Mouse (Mus musculus) left cerebral cortex, postnatal 36 days (tissue): ENCODE results near the gene Med23. TPM values are rescaled to one million over a fixed set of nuclear protein-coding genes. Genes with fewer than 3 reads are reported as not detected.
A peak's percentile ranks its signal among the peaks of the same experiment; 100 is the strongest.

Source experiments
- DNase-seq, 2 experiments: peaks; one replicate each; pipeline ENCODE4 v3.0.0; 2021 to 2022; ENCODE audit warnings: low spot score in 2 of 2, mixed read lengths in 1 of 2
- intact Hi-C: fragments of 180-260 bp; cut with DNase I; formaldehyde crosslinking; loops from one replicate; pipeline ENCODE4 v1.15.1; 2025
- total RNA-seq, 2 experiments: library from RNA; stranded (reverse); gene quantifications; 2 replicates each; pipeline ENCODE4 v1.2.3; 2021

Gene Med23
- total RNA-seq, 2 experiments from 2014 or later: 29.9 to 36.8 TPM

GRCm38 (mm10) chr10:24863146-24863545, 6.6 kb upstream of the Med23 start:
- intact Hi-C loops: no loop called here
- DNase-seq: no peak

- intact Hi-C loops: no loop called here
- no peak for DNase-seq
These were observed 5.4 kb upstream of the Med23 start for GRCm38 (mm10) chr10:24864434-24864833.

GRCm38 (mm10) chr10:24873624-24874023, 3.8 kb downstream of the Med23 start:
- intact Hi-C loops: loop anchor here (5.0 kb wide), 1 partner anchor 34 kb away; no protein-coding TSS in a partner anchor

GRCm38 (mm10) chr10:24886008-24886407, 16.2 kb downstream of the Med23 start:
- intact Hi-C loops: no loop called here
- DNase-seq: no peak

More at GRCm38 (mm10) chr10:24873624-24874023, 3.8 kb downstream of the Med23 start:
- no peak for DNase-seq

DNA sequence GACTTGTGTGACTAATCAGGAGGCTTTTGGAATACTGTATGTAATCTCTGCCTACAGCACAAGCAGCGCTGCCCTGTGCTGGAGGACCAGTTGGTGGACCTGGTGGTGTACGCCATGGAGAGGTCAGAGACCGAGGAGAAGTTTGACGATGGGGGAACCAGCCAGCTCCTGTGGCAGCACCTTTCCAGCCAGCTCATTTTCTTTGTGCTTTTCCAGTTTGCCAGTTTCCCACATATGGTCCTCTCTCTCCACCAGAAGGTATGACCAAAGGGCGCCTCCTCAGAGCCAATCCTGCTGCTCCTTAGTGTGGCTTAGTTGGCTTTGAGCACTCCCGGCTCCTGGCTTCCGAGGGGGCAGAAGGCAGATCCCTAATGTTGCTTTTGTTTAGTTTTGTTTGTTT, 18.6 kb downstream of the Med23 start:
- no peak for DNase-seq
- intact Hi-C loops: no loop called here

- DNase-seq: peak; percentile 32 to 39
- intact Hi-C loops: no loop called here
These were observed 26.1 kb downstream of the Med23 start for GRCm38 (mm10) chr10:24895927-24896326.

GRCm38 (mm10) chr10:24905627-24906026, 35.8 kb downstream of the Med23 start:
- intact Hi-C loops: loop anchor here (5.0 kb wide), 1 partner anchor 33 kb away; no protein-coding TSS in a partner anchor

GRCm38 (mm10) chr10:24911199-24911598, 41.4 kb downstream of the Med23 start:
- DNase-seq: no peak
- intact Hi-C loops: no loop called here

More at GRCm38 (mm10) chr10:24905627-24906026, 35.8 kb downstream of the Med23 start:
- DNase-seq: no peak

- intact Hi-C loops: no loop called here
- no peak for DNase-seq
These were observed 42.8 kb downstream of the Med23 start for GRCm38 (mm10) chr10:24912576-24912975.

GRCm38 (mm10) chr10:24915486-24915885, 45.7 kb downstream of the Med23 start:
- intact Hi-C loops: no loop called here

DNA sequence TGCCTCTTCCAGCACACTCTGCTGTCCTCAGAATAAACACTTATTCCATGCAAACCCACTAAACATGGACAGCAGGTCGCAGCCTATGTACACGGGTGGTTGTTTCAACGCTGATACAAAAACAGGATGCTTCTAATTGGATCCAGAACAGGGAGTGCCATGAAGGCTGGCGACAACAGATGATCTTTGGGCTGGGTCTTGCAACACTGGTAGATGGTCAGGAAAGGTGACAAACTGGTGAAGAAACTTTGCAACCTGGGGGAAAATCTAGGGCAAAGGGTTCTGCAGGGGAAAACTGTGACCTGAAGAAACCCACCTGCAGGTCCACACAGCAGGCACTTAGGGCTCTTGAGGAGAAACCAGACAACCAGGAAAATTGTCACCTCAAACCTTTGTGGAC, 53.2 kb downstream of the Med23 start:
- no peak for DNase-seq
- intact Hi-C loops: no loop called here

More at GRCm38 (mm10) chr10:24915486-24915885, 45.7 kb downstream of the Med23 start:
- DNase-seq: no peak

GRCm38 (mm10) chr10:24924296-24924695, 54.5 kb downstream of the Med23 start:
- intact Hi-C loops: no loop called here
- no peak for DNase-seq

DNA sequence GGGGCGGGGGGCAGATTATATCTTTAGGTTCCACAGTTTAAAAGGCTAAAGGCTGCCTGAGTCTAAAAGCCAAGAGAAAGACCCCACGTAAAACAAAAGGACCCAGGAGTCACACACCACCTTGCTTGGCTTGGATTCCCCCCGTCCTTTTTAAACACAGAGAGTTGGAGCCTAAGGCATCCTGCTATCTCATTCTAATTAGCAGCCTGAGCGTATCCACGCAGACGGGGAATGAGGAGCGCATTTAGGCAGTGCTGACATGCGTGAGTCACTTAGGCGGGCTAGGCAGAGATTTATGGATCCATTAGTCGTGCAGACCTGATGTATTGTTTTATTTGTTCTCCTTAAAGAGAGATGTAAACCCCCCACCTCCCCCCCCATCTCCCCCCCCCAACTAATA, 56.6 kb downstream of the Med23 start:
- DNase-seq: no peak
- intact Hi-C loops: no loop called here

GRCm38 (mm10) chr10:24926962-24927720, 57.4 kb downstream of the Med23 start, which contains the start of gene Arg1:
Arg1 (minus strand) TSS chr10:24927484.
- intact Hi-C loops: no loop called here
- no peak for DNase-seq

GRCm38 (mm10) chr10:24928072-24928471, 58.3 kb downstream of the Med23 start:
- no peak for DNase-seq
- intact Hi-C loops: no loop called here

GRCm38 (mm10) chr10:24930143-24930542, 60.4 kb downstream of the Med23 start:
- DNase-seq: no peak
- intact Hi-C loops: no loop called here

- DNase-seq: no peak
- intact Hi-C loops: no loop called here
These were observed 78.1 kb downstream of the Med23 start for GRCm38 (mm10) chr10:24947871-24948270.

DNA sequence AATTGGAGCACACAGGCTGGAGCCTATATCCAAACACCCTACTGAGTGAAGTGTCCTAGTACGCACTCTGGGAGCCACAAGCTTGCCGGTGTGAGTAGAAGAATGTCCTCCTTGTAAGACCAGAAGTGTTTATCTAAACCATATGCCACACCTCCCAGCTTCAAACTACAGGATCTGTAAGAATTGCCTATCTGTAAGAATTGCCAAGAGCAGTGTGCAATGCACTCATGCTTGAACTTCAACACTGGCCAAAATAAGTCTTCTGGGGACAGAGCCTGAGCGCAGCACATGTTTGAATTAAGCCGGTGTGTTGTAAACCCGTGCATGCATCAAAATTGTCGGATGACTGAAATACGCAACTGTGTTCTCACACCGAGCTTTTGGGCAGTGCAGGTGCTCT, 78.5 kb downstream of the Med23 start:
- DNase-seq: no peak
- intact Hi-C loops: no loop called here

- intact Hi-C loops: no loop called here
- no peak for DNase-seq
These were observed 80.4 kb downstream of the Med23 start for GRCm38 (mm10) chr10:24950223-24950622.

GRCm38 (mm10) chr10:24951575-24951974, 81.8 kb downstream of the Med23 start:
- DNase-seq: no peak
- intact Hi-C loops: no loop called here

DNA sequence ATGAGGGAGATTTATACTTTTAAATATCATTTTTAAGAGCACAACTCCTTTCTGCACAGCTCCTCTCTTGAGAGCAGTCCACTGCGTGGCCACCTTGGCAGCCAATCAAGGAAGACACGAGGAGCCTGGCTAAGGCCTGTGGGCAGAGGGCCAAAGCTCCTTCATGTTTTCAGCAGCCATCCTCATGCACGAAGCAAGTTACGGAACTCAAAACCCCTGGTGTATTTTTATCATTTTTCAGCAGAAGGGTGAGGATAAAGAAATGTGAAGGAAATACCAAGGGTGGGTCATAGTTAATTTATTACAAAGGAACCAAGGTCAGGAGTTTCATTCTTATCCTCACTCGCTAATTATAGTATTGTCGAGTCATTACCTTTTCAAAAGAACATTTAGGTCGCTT, 82.8 kb downstream of the Med23 start:
- no peak for DNase-seq

More for the DNA sequence above, 82.8 kb downstream of the Med23 start:
- intact Hi-C loops: no loop called here
